ENCODE assay signal across 21 mouse cellular contexts in the genomic region with DNA sequence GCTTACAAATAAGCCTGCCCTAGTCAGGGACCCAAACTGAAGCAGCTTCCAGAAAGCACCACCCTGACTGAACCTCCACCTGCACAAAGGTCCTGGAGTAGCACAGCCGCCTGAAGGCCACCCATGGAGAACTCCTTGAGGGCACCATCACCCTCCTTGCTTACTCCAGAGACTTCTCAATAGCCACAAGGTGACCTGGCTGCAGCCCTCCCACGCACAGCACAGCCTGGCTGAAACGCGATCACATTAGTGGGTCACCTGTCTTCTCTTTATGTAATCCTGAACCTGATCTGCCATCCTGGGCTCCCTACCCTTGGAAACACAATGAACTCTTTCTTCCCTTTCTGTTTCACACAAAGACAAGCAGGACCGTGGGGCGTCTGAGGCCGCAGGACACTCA.
"Had no signal": no experiment of that assay in that cellular context is flagged by ENCODE, and none has a peak within 500 bp of the region (broad histone marks: within the 10 kb centered on the region; RNA-seq: fewer than 3 reads in every experiment).

No protein-coding gene starts in this region.

- H3K4me2 ChIP-seq: kidney, embryonic 15.5 days; limb, embryonic 13.5 days; liver, embryonic 13.5 days; midbrain, embryonic 11.5 days; stomach, embryonic 15.5 days had no signal

- DNase-seq: kidney, adult 11 months; kidney, adult 8-10 months; kidney, postnatal 10 days; kidney, postnatal 4 days; layer of hippocampus, adult 9-11 months; left cerebral cortex, postnatal 4 days; liver, embryonic 13.5 days; lung, adult 2 months; lung, postnatal 14 days; lung, postnatal 4 days; midbrain, embryonic 14.5 days; right cerebral cortex, adult 18-20 months; right cerebral cortex, postnatal 14 days; spleen, adult 18-20 months; thymus, adult 2 months; thymus, postnatal 14 days; thymus, postnatal 4 days had no signal

- H3K36me3 ChIP-seq: liver, embryonic 13.5 days; stomach, embryonic 15.5 days had no signal

- H3K4me3 ChIP-seq: kidney, embryonic 15.5 days; limb, embryonic 13.5 days; liver, embryonic 13.5 days; stomach, embryonic 15.5 days had no signal

- H3K9ac ChIP-seq: kidney, embryonic 15.5 days; limb, embryonic 13.5 days; liver, embryonic 13.5 days; stomach, embryonic 15.5 days had no signal

- H3K9me3 ChIP-seq: kidney, embryonic 15.5 days; limb, embryonic 13.5 days; liver, embryonic 13.5 days; stomach, embryonic 15.5 days had no signal

- H3K27ac ChIP-seq: liver, embryonic 13.5 days; stomach, embryonic 15.5 days had no signal

- H3K27me3 ChIP-seq: kidney, embryonic 15.5 days; limb, embryonic 13.5 days; liver, embryonic 13.5 days; stomach, embryonic 15.5 days had no signal
